Mouse (Mus musculus) stomach, postnatal 0 days (tissue): ENCODE results near the gene Ift122. TPM values are rescaled to one million over a fixed set of nuclear protein-coding genes. Genes with fewer than 3 reads are reported as not detected.

Experiments used
- ATAC-seq: fragments of 200-750 bp; cut with Nextera tagmentation; 2 replicates; pipeline ENCODE4 v1.8.0; 2017; ENCODE audit not compliant: low FRiP score, low TSS enrichment
- DNase-seq: peaks from one replicate; pipeline ENCODE4 v3.0.0-alpha.2; 2016; ENCODE audit warnings: low spot score
- H3K27ac ChIP-seq: fragments of 300-500 bp; sonication (generic); replicated peaks from 2 replicates; pipeline ENCODE4 v1.5.1; 2014; ENCODE audit warnings: mild to moderate bottlenecking, control low read depth
- H3K27me3 ChIP-seq: fragments of 300-500 bp; sonication (generic); 2 replicates; pipeline ENCODE4 v1.6.1; 2014; ENCODE audit warnings: low read length; ENCODE audit not compliant: control insufficient read depth, insufficient read depth
- H3K36me3 ChIP-seq: fragments of 300-500 bp; sonication (generic); 2 replicates; pipeline ENCODE4 v1.6.1; 2014; ENCODE audit warnings: low read length, mixed read lengths; ENCODE audit not compliant: control insufficient read depth, insufficient read depth
- H3K4me1 ChIP-seq: fragments of 300-500 bp; sonication (generic); replicated peaks from 2 replicates; pipeline ENCODE4 v1.6.1; 2014; ENCODE audit warnings: antibody characterized with exemption; ENCODE audit not compliant: control insufficient read depth, insufficient read depth
- H3K4me2 ChIP-seq: fragments of 300-500 bp; sonication (generic); replicated peaks from 2 replicates; pipeline ENCODE4 v1.6.1; 2014; ENCODE audit warnings: low read depth, mild to moderate bottlenecking, control low read depth, moderate library complexity
- H3K4me3 ChIP-seq: fragments of 300-500 bp; sonication (generic); 2 replicates; pipeline ENCODE4 v1.5.1; 2014; ENCODE audit warnings: low read depth, low read length, control low read depth
- H3K9ac ChIP-seq: fragments of 300-500 bp; sonication (generic); 2 replicates; pipeline ENCODE4 v1.6.1; 2014; ENCODE audit warnings: mild to moderate bottlenecking, low read length, control low read depth, mixed read lengths
- H3K9me3 ChIP-seq: fragments of 300-500 bp; sonication (generic); 2 replicates; pipeline ENCODE4 v1.6.1; 2016; ENCODE audit warnings: low read length; ENCODE audit not compliant: control insufficient read depth
- CTCF ChIP-seq: IDR thresholded peaks from 2 replicates; pipeline ENCODE4 v1.5.1; 2016; ENCODE audit warnings: antibody characterized with exemption, low read depth, mild to moderate bottlenecking, moderate library complexity
- EP300 ChIP-seq: optimal IDR thresholded peaks from 2 replicates; pipeline ENCODE3; 2016; ENCODE audit warnings: antibody characterized with exemption
- WGBS: fragments of 180-500 bp; shearing (Covaris S2); extraction: QIAGEN DNeasy Blood & Tissue Kit; methylation state at CpG from one replicate; pipeline ENCODE4 v1.1.7; 2014; 5-methylcytosine and 5-hydroxymethylcytosine counted together
- polyA plus RNA-seq: library from polyadenylated mRNA; unstranded; fragments of >200 nt; fragmentation: Nextera tagmentation; extraction: Ambion mirVana; gene quantifications from 2 replicates; pipeline ENCODE4 v1.2.1, GENCODE M21; 2015

The Ift122 gene
- polyA plus RNA-seq, 1 experiment from 2014 or later, result 4.9 TPM

GRCm38 (mm10) chr6:115908421-115908982 lies 55.2 kb downstream of the Ift122 start:
- TF ChIP-seq EP300 (no peak), CTCF (no peak)
- DNase-seq (no peak), ATAC-seq (no peak)
- Histone ChIP-seq H3K4me3 (no peak overlapping the region), H3K36me3 (0 out of 2 replicates have a peak, but pooled peaks cover 2% of the 10 kb centered on the region), H3K4me2 (no peak overlapping the region), H3K9ac (no peak overlapping the region), H3K27ac (no peak overlapping the region), H3K4me1 (no peaks in the 10 kb centered on the region), H3K27me3 (no peaks in the 10 kb centered on the region), H3K9me3 (no peaks in the 10 kb centered on the region)
- WGBS, result 51% methylated on average over 6 of the region's 6 CpGs

- DNase-seq, result no peak
- Histone ChIP-seq H3K4me1 (no peaks in the 10 kb centered on the region), H3K4me3 (no peak overlapping the region), H3K9me3 (no peaks in the 10 kb centered on the region), H3K27ac (no peak overlapping the region), H3K4me2 (no peak overlapping the region), H3K36me3 (0 out of 2 replicates have a peak, but pooled peaks cover 2% of the 10 kb centered on the region), H3K27me3 (no peaks in the 10 kb centered on the region), H3K9ac (no peak overlapping the region)
- no peak for ATAC-seq
- 78% methylated on average over 3 of the region's 3 CpGs for WGBS
- no peak for TF ChIP-seq CTCF
- no peak for TF ChIP-seq EP300
Observed at GRCm38 (mm10) chr6:115909052-115909451, 55.8 kb downstream of the Ift122 start.

GRCm38 (mm10) chr6:115909940-115910339 lies 56.7 kb downstream of the Ift122 start:
- no peak overlapping the region for H3K4me2 ChIP-seq
- H3K9ac ChIP-seq, result no peak overlapping the region
- H3K27me3 ChIP-seq, result no peaks in the 10 kb centered on the region
- ATAC-seq (peak; percentile 67; the same call in 1 of the 2 replicates), DNase-seq (no peak)
- 58% methylated on average over 8 of the region's 8 CpGs for WGBS
- no peaks in the 10 kb centered on the region for H3K4me1 ChIP-seq
- H3K9me3 ChIP-seq, result no peaks in the 10 kb centered on the region
- TF ChIP-seq EP300, result no peak
- no peak for TF ChIP-seq CTCF
- no peak overlapping the region for H3K4me3 ChIP-seq
- 0 out of 2 replicates have a peak, but pooled peaks cover 2% of the 10 kb centered on the region for H3K36me3 ChIP-seq
- H3K27ac ChIP-seq, result peak overlapping the region; percentile 35; the same call in 1 of the 2 replicates

- no peak overlapping the region for H3K4me3 ChIP-seq
- no peaks in the 10 kb centered on the region for H3K4me1 ChIP-seq
- no peaks in the 10 kb centered on the region for H3K9me3 ChIP-seq
- 83% methylated on average over 6 of the region's 6 CpGs for WGBS
- no peak overlapping the region for H3K27ac ChIP-seq
- 0 out of 2 replicates have a peak, but pooled peaks cover under 1% of the 10 kb centered on the region for H3K36me3 ChIP-seq
- no peak overlapping the region for H3K4me2 ChIP-seq
- DNase-seq (no peak), ATAC-seq (no peak)
- H3K27me3 ChIP-seq, result no peaks in the 10 kb centered on the region
- H3K9ac ChIP-seq, result no peak overlapping the region
- TF ChIP-seq CTCF, result no peak
- no peak for TF ChIP-seq EP300
Observed at GRCm38 (mm10) chr6:115911763-115912162, 58.5 kb downstream of the Ift122 start.

GRCm38 (mm10) chr6:115913482-115913881 lies 60.2 kb downstream of the Ift122 start:
- DNase-seq (no peak), ATAC-seq (no peak)
- WGBS, result 86% methylated on average over 10 of the region's 10 CpGs
- Histone ChIP-seq H3K9ac (no peak overlapping the region), H3K4me1 (no peaks in the 10 kb centered on the region), H3K4me3 (no peak overlapping the region), H3K27me3 (no peaks in the 10 kb centered on the region), H3K27ac (no peak overlapping the region), H3K9me3 (no peaks in the 10 kb centered on the region), H3K36me3 (no peaks in the 10 kb centered on the region), H3K4me2 (no peak overlapping the region)
- TF ChIP-seq EP300 (no peak), CTCF (no peak)

- WGBS, result 84% methylated on average over 15 of the region's 15 CpGs
Observed at GRCm38 (mm10) chr6:115914511-115915202, 61.4 kb downstream of the Ift122 start.

More at GRCm38 (mm10) chr6:115914511-115915202, 61.4 kb downstream of the Ift122 start:
- Histone ChIP-seq H3K4me2 (no peak overlapping the region), H3K4me1 (no peaks in the 10 kb centered on the region), H3K27me3 (no peaks in the 10 kb centered on the region), H3K4me3 (no peak overlapping the region), H3K9ac (no peak overlapping the region), H3K27ac (no peak overlapping the region), H3K9me3 (no peaks in the 10 kb centered on the region), H3K36me3 (no peaks in the 10 kb centered on the region)
- ATAC-seq (no peak), DNase-seq (no peak)
- no peak for TF ChIP-seq CTCF
- TF ChIP-seq EP300, result no peak
